Comparison of ENCODE assay signal across 23 mouse cellular contexts in the genomic region with DNA sequence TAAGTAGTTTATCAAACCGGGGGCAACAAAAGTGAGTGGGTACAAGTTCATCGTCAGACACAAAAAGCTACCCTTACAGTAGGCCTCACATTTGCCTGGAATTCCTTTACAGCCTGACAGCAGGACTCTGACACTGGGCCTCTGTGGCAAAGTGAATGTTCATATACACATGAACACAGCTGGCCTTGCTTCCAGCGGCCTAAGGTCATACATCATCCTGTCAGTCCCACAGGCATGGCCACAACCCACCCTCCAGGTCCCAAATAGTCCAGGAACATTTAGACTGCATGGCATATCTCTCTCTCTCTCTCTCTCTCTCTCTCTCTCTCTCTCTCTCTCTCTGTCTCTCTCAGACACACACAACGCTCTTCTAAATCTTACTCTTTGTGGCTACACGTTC.
A peak's percentile ranks its signal among the peaks of the same experiment; 100 is the strongest.
DNase-seq lines count a peak whose midpoint lies in the region; ATAC-seq lines count a peak whose summit lies in the region.
"Had no signal": no experiment of that assay in that cellular context is flagged by ENCODE, and none has a peak within 500 bp of the region (broad histone marks: within the 10 kb centered on the region; RNA-seq: fewer than 3 reads in every experiment).

No protein-coding gene starts in this region.

- H3K4me1 ChIP-seq in heart, embryonic 10.5 days: peaks cover 9% of the 10 kb centered on the region; the same call in 1 of the 2 replicates
- H3K4me1 ChIP-seq in kidney, embryonic 14.5 days (ENCODE audit: control insufficient read depth, insufficient read depth, low read length): 0 out of 2 replicates have a peak, but pooled peaks cover 2% of the 10 kb centered on the region
- peaks cover 42% of the 10 kb centered on the region for H3K4me1 ChIP-seq in limb, embryonic 10.5 days
- no peaks in the 10 kb centered on the region for H3K4me1 ChIP-seq in forebrain, embryonic 13.5 days
- H3K4me1 ChIP-seq: embryonic facial prominence, embryonic 12.5 days; megakaryocyte, embryonic 14.5 days had no signal

- peak; percentile 52 for DNase-seq in heart, adult 11 months
- DNase-seq in heart, embryonic 10.5 days (ENCODE audit: low spot score): no peak
- no peak for DNase-seq in kidney, postnatal 36 days
- DNase-seq in embryo, embryonic 10 days (ENCODE audit: low spot score): peak; percentile 71
- peak; percentile 45 for DNase-seq in limb, embryonic 10.5 days (ENCODE audit: low spot score)
- DNase-seq in urinary bladder, postnatal 25 days (ENCODE audit: low spot score): no peak
- DNase-seq: cerebellum, adult 11 months; cerebellum, postnatal 14 days; gastrocnemius, adult 2 months; heart, adult 18-20 months; heart, postnatal 36 days; kidney, adult 11 months; lung, adult 2 months; right cerebral cortex, postnatal 14 days had no signal

- no peaks in the 10 kb centered on the region for H3K9me3 ChIP-seq in heart, embryonic 10.5 days
- no peaks in the 10 kb centered on the region for H3K9me3 ChIP-seq in kidney, embryonic 14.5 days (ENCODE audit: control insufficient read depth, low read length)
- no peaks in the 10 kb centered on the region for H3K9me3 ChIP-seq in limb, embryonic 10.5 days (replicated peaks)
- H3K9me3 ChIP-seq in forebrain, embryonic 13.5 days (replicated peaks): no peaks in the 10 kb centered on the region
- H3K9me3 ChIP-seq: embryonic facial prominence, embryonic 12.5 days; G1E had no signal

- no peaks in the 10 kb centered on the region for H3K36me3 ChIP-seq in heart, embryonic 10.5 days
- no peaks in the 10 kb centered on the region for H3K36me3 ChIP-seq in kidney, embryonic 14.5 days (ENCODE audit: control insufficient read depth, insufficient read depth, low read length)
- H3K36me3 ChIP-seq in limb, embryonic 10.5 days: no peaks in the 10 kb centered on the region
- H3K36me3 ChIP-seq in forebrain, embryonic 13.5 days (ENCODE audit: poor library complexity, severe bottlenecking): no peaks in the 10 kb centered on the region
- H3K36me3 ChIP-seq: embryonic facial prominence, embryonic 12.5 days; G1E had no signal

- ATAC-seq in kidney, embryonic 14.5 days (ENCODE audit: low FRiP score, low TSS enrichment): peak; percentile 69; the same call in 1 of the 2 replicates
- ATAC-seq in forebrain, embryonic 13.5 days: no peak
- ATAC-seq: CD4-positive, CD25-positive, alpha-beta regulatory T cell, adult 4 months; forebrain, embryonic 16.5 days; midbrain, embryonic 16.5 days had no signal

- H3K4me2 ChIP-seq in kidney, embryonic 14.5 days (replicated peaks; ENCODE audit: low read depth, low read length): no peak overlapping the region
- H3K4me2 ChIP-seq in forebrain, embryonic 13.5 days: no peak overlapping the region
- H3K4me2 ChIP-seq: embryonic facial prominence, embryonic 12.5 days; liver, embryonic 11.5 days had no signal

- 66% methylated on average over 5 of the region's 5 CpGs for WGBS in heart, embryonic 10.5 days
- 51% methylated on average over 5 of the region's 5 CpGs for WGBS in kidney, embryonic 14.5 days
- 73% methylated on average over 5 of the region's 5 CpGs for WGBS in limb, embryonic 10.5 days
- 82% methylated on average over 5 of the region's 5 CpGs for WGBS in forebrain, embryonic 13.5 days

- no peak overlapping the region for H3K4me3 ChIP-seq in heart, embryonic 10.5 days
- no peak overlapping the region for H3K4me3 ChIP-seq in kidney, embryonic 14.5 days (ENCODE audit: low read length)
- H3K4me3 ChIP-seq in limb, embryonic 10.5 days: no peak overlapping the region
- no peak overlapping the region for H3K4me3 ChIP-seq in forebrain, embryonic 13.5 days
- H3K4me3 ChIP-seq: embryonic facial prominence, embryonic 12.5 days; gastrocnemius, adult 2 months; megakaryocyte, embryonic 14.5 days had no signal

- no peaks in the 10 kb centered on the region for H3K27me3 ChIP-seq in heart, embryonic 10.5 days (ENCODE audit: insufficient read depth, poor library complexity, severe bottlenecking)
- H3K27me3 ChIP-seq in kidney, embryonic 14.5 days (ENCODE audit: control insufficient read depth, insufficient read depth, low read length): no peaks in the 10 kb centered on the region
- H3K27me3 ChIP-seq in limb, embryonic 10.5 days (ENCODE audit: low read depth, poor library complexity, severe bottlenecking): no peaks in the 10 kb centered on the region
- no peaks in the 10 kb centered on the region for H3K27me3 ChIP-seq in forebrain, embryonic 13.5 days
- H3K27me3 ChIP-seq: embryonic facial prominence, embryonic 12.5 days; megakaryocyte, embryonic 14.5 days had no signal

- no peak overlapping the region for H3K27ac ChIP-seq in heart, embryonic 10.5 days
- H3K27ac ChIP-seq in kidney, embryonic 14.5 days (ENCODE audit: low read depth, low read length): no peak overlapping the region
- H3K27ac ChIP-seq in limb, embryonic 10.5 days: peak overlapping the region; percentile 37; the same call in 1 of the 2 replicates
- H3K27ac ChIP-seq in forebrain, embryonic 13.5 days: no peak overlapping the region
- H3K27ac ChIP-seq: embryonic facial prominence, embryonic 12.5 days; gastrocnemius, adult 2 months had no signal

- no peak overlapping the region for H3K9ac ChIP-seq in kidney, embryonic 14.5 days (ENCODE audit: low read depth, low read length)
- H3K9ac ChIP-seq in forebrain, embryonic 13.5 days: no peak overlapping the region
- H3K9ac ChIP-seq: embryonic facial prominence, embryonic 12.5 days had no signal

Comparison
In these comparisons a context has a peak if more than half of its experiments do, and no peak if none do; other contexts are left out.
1. DNase-seq: peak in heart, adult 11 months (single experiment), embryo, embryonic 10 days (single experiment) and limb, embryonic 10.5 days (single experiment); none in heart, embryonic 10.5 days (single experiment), kidney, postnatal 36 days (0 of 2) and urinary bladder, postnatal 25 days (single experiment).